Mouse (Mus musculus): ENCODE data around the gene Gm17364. TPM values are rescaled to one million over a fixed set of nuclear protein-coding genes. Genes with fewer than 3 reads are reported as not detected.

The Gm17364 gene
- polyA plus RNA-seq (2016; fragmentation: Nextera tagmentation; extraction: Ambion mirVana), result not detected in 2 replicates

DNA sequence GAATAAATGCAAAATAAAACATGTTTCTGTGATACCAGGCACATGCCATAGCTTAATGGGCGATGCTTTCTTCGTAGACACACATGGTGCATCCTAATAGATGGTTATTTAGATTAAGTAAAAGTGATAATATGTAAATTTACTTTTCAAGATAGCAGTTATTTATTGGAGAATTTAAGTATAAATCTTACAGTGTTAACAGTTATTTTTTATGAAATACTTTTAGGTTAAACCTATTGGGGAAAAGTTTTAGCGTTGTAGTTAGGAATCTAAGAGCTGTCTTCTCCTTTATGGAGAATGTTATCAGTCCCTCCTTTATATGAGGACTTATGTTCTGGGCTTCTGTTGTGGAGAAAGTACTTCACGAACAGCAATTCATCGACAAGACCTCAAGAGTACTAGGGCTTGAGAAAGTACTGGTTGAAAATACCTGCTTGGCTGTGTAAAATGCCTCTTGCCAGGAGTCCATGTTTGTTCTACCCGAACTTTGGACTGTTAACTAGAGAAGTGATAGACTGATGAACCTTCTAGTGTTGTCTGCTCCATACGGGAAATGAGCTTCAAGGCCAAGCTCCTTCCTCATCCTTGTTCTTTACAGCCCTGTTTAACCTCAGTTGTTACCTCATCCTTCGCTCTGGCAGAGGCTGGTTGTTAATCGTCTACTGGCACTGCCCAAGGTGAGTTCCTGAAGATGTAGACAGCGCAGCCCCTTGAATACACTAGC lies at the start of gene Gm17364:
Gm17364 (minus strand) TSS at position 51 of the 724 bp plus-strand sequence.
- Histone ChIP-seq H3K27me3 (replicated peaks) (no peaks in the 10 kb centered on the region), H3K4me3 (no peak within 1 kb of the TSS), H3K9ac (no peak within 1 kb of the TSS), H3K9me3 (replicated peaks) (no peaks in the 10 kb centered on the region), H3K4me2 (no peak within 1 kb of the TSS), H3K27ac (no peak within 1 kb of the TSS), H3K36me3 (peaks cover 13% of the 10 kb centered on the region; the same call in 1 of the 2 replicates), H3K4me1 (no peaks in the 10 kb centered on the region)
- 81% methylated on average over 10 of the region's 10 CpGs for WGBS (ENCODE audit: insufficient replicate concordance)
- no peak for ATAC-seq

DNA sequence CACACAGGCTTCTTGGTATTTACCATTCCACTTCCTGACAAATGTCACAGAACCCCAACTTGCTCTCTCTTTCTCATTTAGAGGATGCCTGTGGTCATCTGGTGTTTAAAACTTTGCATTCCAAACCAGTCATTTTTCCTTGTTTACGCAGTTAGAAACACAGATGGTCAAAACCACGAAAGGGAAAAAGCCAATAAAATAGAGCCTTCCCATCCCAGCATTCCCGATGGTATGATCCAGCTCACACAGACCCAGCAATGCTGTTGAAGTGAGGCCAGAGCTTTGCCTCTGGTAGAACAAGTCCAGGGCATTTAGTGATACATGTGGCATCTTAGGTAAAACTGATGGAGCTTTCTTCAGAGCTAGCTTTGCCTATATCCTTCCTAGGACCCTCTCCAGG lies 47.7 kb upstream of the Gm17364 start:
- Histone ChIP-seq H3K4me2 (no peak overlapping the region), H3K9me3 (replicated peaks) (no peaks in the 10 kb centered on the region), H3K27ac (no peak overlapping the region), H3K4me1 (no peaks in the 10 kb centered on the region), H3K4me3 (no peak overlapping the region), H3K27me3 (replicated peaks) (no peaks in the 10 kb centered on the region), H3K36me3 (peaks cover 3% of the 10 kb centered on the region; the same call in 1 of the 2 replicates), H3K9ac (no peak overlapping the region)
- 55% methylated on average over 3 of the region's 3 CpGs for WGBS (ENCODE audit: insufficient replicate concordance)
- no peak for ATAC-seq

DNA sequence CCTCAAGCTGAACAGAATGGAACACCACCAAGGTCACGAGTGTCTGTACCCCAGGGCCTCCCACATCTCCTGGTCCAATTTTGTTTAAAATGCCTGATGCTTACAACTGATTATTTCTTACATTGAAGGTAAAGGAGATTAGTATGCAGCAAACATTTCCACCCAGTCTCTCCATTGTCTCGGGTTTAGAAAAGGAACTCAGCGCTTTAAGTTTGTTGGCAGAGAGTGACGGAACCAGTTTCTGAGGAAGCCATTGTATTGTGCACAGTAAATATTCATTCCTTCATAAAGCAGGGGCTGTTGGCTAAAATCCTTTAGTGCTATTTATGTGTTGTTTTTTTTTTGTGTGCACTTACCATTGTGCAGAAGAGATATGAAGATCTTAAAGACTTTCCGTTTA lies 47.0 kb upstream of the Gm17364 start:
- 75% methylated on average over 5 of the region's 5 CpGs for WGBS (ENCODE audit: insufficient replicate concordance)

DNA sequence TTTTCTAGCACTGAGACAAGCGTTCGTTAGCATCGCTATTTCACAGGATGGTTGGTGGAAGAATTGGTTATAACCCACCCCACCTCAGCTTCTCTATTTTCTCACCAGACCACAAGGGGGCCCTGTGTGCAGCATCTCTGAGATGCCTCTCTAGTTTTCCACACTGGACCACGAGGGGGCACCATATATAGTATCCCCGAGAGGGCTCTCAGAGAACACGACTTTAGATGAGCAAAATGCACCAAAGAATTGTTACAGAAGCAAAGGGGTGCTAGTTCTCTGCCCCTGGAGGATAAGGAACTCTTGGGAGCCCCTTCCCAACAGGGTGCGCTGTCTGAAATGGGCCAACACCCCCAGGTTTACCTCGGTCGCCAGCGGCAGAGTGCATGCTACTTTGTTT lies 28.9 kb upstream of the Gm17364 start:
- no peaks in the 10 kb centered on the region for H3K4me1 ChIP-seq
- H3K4me3 ChIP-seq, result no peak overlapping the region
- H3K36me3 ChIP-seq, result no peaks in the 10 kb centered on the region
- H3K9me3 ChIP-seq (replicated peaks), result no peaks in the 10 kb centered on the region
- no peak overlapping the region for H3K27ac ChIP-seq
- 48% methylated on average over 10 of the region's 10 CpGs for WGBS (ENCODE audit: insufficient replicate concordance)
- H3K27me3 ChIP-seq (replicated peaks), result no peaks in the 10 kb centered on the region
- no peak for ATAC-seq
- H3K9ac ChIP-seq, result no peak overlapping the region
- no peak overlapping the region for H3K4me2 ChIP-seq

More for the DNA sequence above, 47.0 kb upstream of the Gm17364 start:
- Histone ChIP-seq H3K4me1 (no peaks in the 10 kb centered on the region), H3K4me3 (no peak overlapping the region), H3K9me3 (replicated peaks) (no peaks in the 10 kb centered on the region), H3K27me3 (replicated peaks) (no peaks in the 10 kb centered on the region), H3K27ac (no peak overlapping the region), H3K36me3 (peaks cover 9% of the 10 kb centered on the region; the same call in 1 of the 2 replicates), H3K9ac (no peak overlapping the region), H3K4me2 (no peak overlapping the region)
- ATAC-seq, result no peak

DNA sequence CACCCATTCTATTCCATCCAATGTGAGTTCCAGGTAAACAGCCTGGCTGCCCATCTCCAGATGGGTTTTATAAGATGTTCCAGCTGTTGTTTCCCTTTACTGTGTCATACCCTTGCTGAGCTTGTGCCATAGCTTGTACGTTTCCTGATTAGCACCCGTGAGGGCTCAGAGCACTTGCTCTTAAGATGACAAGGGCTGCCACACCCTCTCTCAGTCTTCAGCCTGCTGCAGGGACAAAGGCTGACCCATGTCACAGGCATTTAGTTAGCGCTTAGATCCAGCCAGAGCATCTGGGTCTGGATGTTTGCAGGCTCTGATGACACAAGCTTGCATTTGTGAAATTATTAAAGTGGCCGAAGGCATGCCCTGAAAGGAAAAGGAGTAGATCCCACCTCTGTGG lies 26.3 kb upstream of the Gm17364 start:
- Histone ChIP-seq H3K4me1 (no peaks in the 10 kb centered on the region), H3K9ac (no peak overlapping the region), H3K9me3 (replicated peaks) (no peaks in the 10 kb centered on the region), H3K27me3 (replicated peaks) (no peaks in the 10 kb centered on the region), H3K4me2 (no peak overlapping the region), H3K27ac (no peak overlapping the region), H3K4me3 (no peak overlapping the region), H3K36me3 (no peaks in the 10 kb centered on the region)
- 49% methylated on average over 4 of the region's 4 CpGs for WGBS (ENCODE audit: insufficient replicate concordance)
- ATAC-seq, result no peak

DNA sequence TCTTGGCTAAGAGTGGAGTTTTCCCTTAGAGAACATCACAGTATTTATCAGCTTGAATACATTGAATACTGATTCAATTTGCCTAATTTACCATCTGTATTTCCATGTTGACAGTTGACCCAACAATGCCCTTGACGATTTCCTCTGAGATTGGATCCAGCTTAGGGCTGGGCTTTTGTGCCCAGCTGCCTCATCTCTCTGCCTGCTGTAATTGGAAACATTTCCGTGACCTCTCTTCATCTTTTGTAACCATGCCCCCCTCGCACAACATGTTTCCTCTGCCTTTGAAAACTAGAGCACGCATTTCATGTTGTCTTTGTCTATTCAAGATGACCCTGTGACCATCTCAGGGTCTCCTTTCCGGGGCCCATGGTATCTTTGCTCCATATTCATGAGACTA lies 25.2 kb upstream of the Gm17364 start:
- ATAC-seq, result no peak
- H3K4me3 ChIP-seq, result no peak overlapping the region
- H3K36me3 ChIP-seq, result no peaks in the 10 kb centered on the region
- no peaks in the 10 kb centered on the region for H3K27me3 ChIP-seq (replicated peaks)
- 56% methylated on average over 5 of the region's 5 CpGs for WGBS (ENCODE audit: insufficient replicate concordance)
- no peaks in the 10 kb centered on the region for H3K9me3 ChIP-seq (replicated peaks)
- H3K27ac ChIP-seq, result no peak overlapping the region
- H3K9ac ChIP-seq, result no peak overlapping the region
- H3K4me2 ChIP-seq, result no peak overlapping the region
- no peaks in the 10 kb centered on the region for H3K4me1 ChIP-seq

DNA sequence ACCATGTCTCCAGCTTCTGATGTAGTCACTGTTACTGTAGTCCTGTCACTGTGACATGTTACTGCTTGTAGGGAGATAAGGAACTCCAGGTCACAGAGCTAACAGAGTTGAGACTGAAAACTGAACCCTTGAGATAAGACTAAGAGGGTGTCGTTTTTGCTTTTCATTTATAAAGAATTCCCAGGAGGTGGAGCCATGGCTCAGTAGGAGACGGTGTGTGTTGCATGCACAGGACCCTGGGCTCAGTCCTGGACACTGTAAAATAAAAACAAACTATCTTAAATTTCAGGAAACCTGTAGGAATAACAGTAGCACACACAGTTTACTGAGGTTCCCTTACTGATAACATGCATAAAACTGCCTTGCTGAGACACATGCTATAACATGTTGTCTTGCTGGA lies 24.8 kb upstream of the Gm17364 start:
- H3K9me3 ChIP-seq (replicated peaks), result no peaks in the 10 kb centered on the region
- H3K9ac ChIP-seq, result no peak overlapping the region
- no peaks in the 10 kb centered on the region for H3K36me3 ChIP-seq
- no peak for ATAC-seq
- H3K27ac ChIP-seq, result no peak overlapping the region
- H3K4me3 ChIP-seq, result no peak overlapping the region
- WGBS (ENCODE audit: insufficient replicate concordance), result 11% methylated on average over 2 of the region's 2 CpGs
- no peak overlapping the region for H3K4me2 ChIP-seq
- no peaks in the 10 kb centered on the region for H3K27me3 ChIP-seq (replicated peaks)
- no peaks in the 10 kb centered on the region for H3K4me1 ChIP-seq

DNA sequence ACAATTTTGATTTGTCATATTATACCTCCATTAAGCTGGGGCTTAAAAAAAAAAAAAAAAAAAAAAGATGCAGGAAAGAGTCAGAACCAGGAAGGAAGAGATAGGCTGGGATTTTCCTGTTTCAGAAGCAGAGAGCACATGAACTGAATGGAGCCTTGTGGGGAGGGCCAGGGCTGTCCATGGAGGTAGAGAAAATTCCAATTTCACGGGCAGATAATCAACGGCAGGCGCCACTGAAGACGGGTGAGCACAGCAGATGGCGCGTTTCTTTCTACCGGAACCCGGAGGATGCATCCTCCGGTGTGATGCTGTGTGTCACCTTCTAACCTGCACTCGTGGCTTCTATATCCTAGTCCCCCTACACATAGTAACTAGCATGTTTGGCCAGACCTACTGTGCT lies 22.6 kb upstream of the Gm17364 start:
- ATAC-seq, result no peak
- Histone ChIP-seq H3K27me3 (replicated peaks) (no peaks in the 10 kb centered on the region), H3K27ac (no peak overlapping the region), H3K4me2 (no peak overlapping the region), H3K9ac (no peak overlapping the region), H3K9me3 (replicated peaks) (no peaks in the 10 kb centered on the region), H3K4me1 (no peaks in the 10 kb centered on the region), H3K4me3 (no peak overlapping the region), H3K36me3 (no peaks in the 10 kb centered on the region)
- 74% methylated on average over 10 of the region's 10 CpGs for WGBS (ENCODE audit: insufficient replicate concordance)

DNA sequence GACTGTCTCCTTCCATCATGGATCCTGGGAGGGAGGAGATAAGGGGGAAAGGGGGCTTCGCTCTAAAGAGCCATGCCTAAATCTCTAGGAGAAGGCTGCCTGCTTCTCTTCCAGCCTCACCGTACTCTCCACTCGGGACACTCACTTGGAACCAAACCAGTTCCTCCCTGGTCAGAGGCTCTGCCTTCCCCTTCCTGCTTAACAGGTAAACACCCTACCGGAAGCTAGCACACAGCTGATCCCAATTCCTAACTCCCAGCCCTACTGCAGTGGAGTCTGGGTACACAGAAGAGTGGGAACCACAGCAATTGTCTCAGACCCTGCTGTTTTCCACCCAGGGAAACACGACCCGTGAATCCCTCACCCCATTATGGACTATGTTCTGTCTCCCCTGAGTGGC lies 22.1 kb upstream of the Gm17364 start:
- Histone ChIP-seq H3K27me3 (replicated peaks) (no peaks in the 10 kb centered on the region), H3K4me2 (no peak overlapping the region), H3K4me3 (no peak overlapping the region), H3K9me3 (replicated peaks) (no peaks in the 10 kb centered on the region), H3K4me1 (no peaks in the 10 kb centered on the region), H3K27ac (no peak overlapping the region), H3K9ac (no peak overlapping the region), H3K36me3 (no peaks in the 10 kb centered on the region)
- no peak for ATAC-seq
- 46% methylated on average over 6 of the region's 6 CpGs for WGBS (ENCODE audit: insufficient replicate concordance)

DNA sequence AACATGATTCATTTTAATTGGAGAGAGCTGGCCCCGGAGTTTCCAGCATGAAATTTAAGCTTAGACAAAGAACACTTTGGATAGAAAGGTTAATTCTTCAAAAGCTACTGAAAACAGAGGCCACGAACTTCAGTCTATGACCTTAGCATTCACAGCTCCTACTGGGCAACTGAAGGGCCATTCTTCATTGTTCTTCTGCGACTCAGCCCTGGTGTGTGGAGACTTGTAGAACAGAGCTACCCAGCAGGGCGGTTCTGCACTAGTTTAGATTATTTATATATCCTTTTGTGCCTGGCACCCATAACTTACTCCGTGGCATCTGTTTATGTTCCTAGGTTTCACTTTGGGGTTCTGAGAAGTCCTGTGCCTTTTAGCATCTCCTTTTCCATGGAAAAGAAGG lies 19.8 kb upstream of the Gm17364 start:
- H3K9ac ChIP-seq, result no peak overlapping the region
- H3K4me3 ChIP-seq, result no peak overlapping the region
- H3K27me3 ChIP-seq (replicated peaks), result no peaks in the 10 kb centered on the region; the same call in 1 of the 2 replicates
- H3K4me2 ChIP-seq, result no peak overlapping the region
- no peak for ATAC-seq
- H3K4me1 ChIP-seq, result no peaks in the 10 kb centered on the region
- H3K9me3 ChIP-seq (replicated peaks), result no peaks in the 10 kb centered on the region
- 57% methylated on average over 5 of the region's 5 CpGs for WGBS (ENCODE audit: insufficient replicate concordance)
- no peaks in the 10 kb centered on the region for H3K36me3 ChIP-seq
- H3K27ac ChIP-seq, result no peak overlapping the region

DNA sequence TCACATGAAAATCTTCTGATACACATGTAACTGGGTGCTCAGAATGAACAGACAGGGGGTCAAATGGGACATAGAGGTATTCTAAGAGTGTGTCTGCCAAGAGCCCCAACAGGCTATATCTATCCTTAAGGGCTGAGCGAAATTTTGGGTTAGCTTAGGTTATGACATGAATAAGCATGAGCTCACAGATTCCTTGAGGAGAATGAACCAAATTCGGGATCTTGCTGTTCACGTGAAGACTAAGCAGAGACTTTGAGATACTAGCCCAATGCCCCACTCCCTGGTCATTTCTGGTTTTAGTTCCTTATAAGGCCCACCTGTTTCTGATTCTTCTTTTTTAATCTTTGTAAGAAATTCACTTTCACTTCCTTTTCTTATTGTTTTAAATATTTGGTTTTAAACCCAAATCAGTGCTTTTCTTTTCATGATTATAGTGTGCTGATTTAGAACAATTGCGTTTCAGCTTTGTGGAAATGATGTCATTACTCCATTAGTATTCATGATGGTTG lies 17.7 kb upstream of the Gm17364 start:
- no peaks in the 10 kb centered on the region for H3K4me1 ChIP-seq
- ATAC-seq, result no peak
- H3K9ac ChIP-seq, result no peak overlapping the region
- no peak overlapping the region for H3K4me3 ChIP-seq
- H3K9me3 ChIP-seq (replicated peaks), result no peaks in the 10 kb centered on the region
- H3K27ac ChIP-seq, result no peak overlapping the region
- H3K4me2 ChIP-seq, result no peak overlapping the region
- H3K36me3 ChIP-seq, result no peaks in the 10 kb centered on the region
- H3K27me3 ChIP-seq (replicated peaks), result no peaks in the 10 kb centered on the region; the same call in 1 of the 2 replicates
- WGBS (ENCODE audit: insufficient replicate concordance), result 61% methylated on average over 4 of the region's 4 CpGs

DNA sequence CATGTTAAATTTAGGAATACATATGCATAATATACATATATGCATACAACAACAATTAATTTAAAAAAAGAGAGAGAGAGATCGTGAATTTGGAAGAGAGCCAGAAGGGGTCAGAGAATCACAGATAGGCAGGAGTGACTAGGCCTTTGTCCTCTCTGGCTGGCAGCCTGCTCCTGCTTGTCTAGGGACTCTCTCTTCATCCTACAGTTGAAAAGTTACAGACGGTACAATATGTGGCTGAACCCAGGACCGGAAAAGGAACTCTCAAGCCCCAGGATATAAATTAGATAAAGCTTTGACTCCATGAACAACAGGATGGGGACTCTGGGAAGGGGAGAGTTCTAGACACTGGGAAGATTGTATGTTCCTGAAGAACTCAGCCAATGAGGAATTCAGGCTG lies 12.5 kb upstream of the Gm17364 start:
- Histone ChIP-seq H3K27ac (no peak overlapping the region), H3K36me3 (no peaks in the 10 kb centered on the region), H3K9me3 (replicated peaks) (no peaks in the 10 kb centered on the region), H3K27me3 (replicated peaks) (no peaks in the 10 kb centered on the region; the same call in 1 of the 2 replicates), H3K4me2 (no peak overlapping the region), H3K9ac (no peak overlapping the region), H3K4me1 (no peaks in the 10 kb centered on the region), H3K4me3 (no peak overlapping the region)
- no peak for ATAC-seq
- WGBS (ENCODE audit: insufficient replicate concordance), result 69% methylated on average over 3 of the region's 3 CpGs

Measured in liver, embryonic 12.5 days (tissue).